Mouse (Mus musculus) MEL (cell line): ENCODE measurements around the gene Uhrf2. TPM values are rescaled to one million over a fixed set of nuclear protein-coding genes. Genes with fewer than 3 reads are reported as not detected.

Experiments
- DNase-seq: peaks from one replicate; pipeline ENCODE4 v3.0.0; 2011; ENCODE audit warnings: low read depth, low spot score
- H3K27ac ChIP-seq: 2 replicates; pipeline ENCODE4 v1.5.1; 2012; ENCODE audit warnings: low read depth, mild to moderate bottlenecking, control low read depth, low read length, moderate library complexity; ENCODE audit not compliant: control insufficient read depth
- H3K27me3 ChIP-seq, 2 experiments: fragments of 150-350 bp in 1 of 2; sonication (generic) in 1 of 2; 2 replicates each; pipeline ENCODE4 v1.6.1; 2012; ENCODE audit warnings: low read length in 2 of 2, mild to moderate bottlenecking in 2 of 2, improper control_type of control experiment in 1 of 2, moderate library complexity in 1 of 2; ENCODE audit not compliant: insufficient read depth in 2 of 2, control insufficient read depth in 1 of 2
- H3K36me3 ChIP-seq, 2 experiments: 2 replicates each; pipeline ENCODE4 v1.6.1; 2012 to 2014; ENCODE audit warnings: low read length in 2 of 2, improper control_type of control experiment in 1 of 2, inconsistent platforms in 1 of 2, mild to moderate bottlenecking in 1 of 2; ENCODE audit not compliant: insufficient read depth in 2 of 2, control insufficient read depth in 1 of 2
- H3K4me1 ChIP-seq, 2 experiments: fragments of 150-350 bp in 1 of 2; sonication (generic) in 1 of 2; 2 replicates each; pipeline ENCODE4 v1.6.1; 2012; ENCODE audit warnings: low read length in 2 of 2, improper control_type of control experiment in 1 of 2, mild to moderate bottlenecking in 1 of 2; ENCODE audit not compliant: insufficient read depth in 2 of 2, control insufficient read depth in 1 of 2
- H3K4me3 ChIP-seq, 2 experiments: fragments of 150-350 bp in 1 of 2; sonication (generic) in 1 of 2; 2 replicates each; pipeline ENCODE4 v1.5.1; 2012; ENCODE audit warnings: low read depth in 2 of 2, low read length in 2 of 2, mild to moderate bottlenecking in 2 of 2, moderate library complexity in 2 of 2, control low read depth in 1 of 2, improper control_type of control experiment in 1 of 2; ENCODE audit not compliant: control insufficient read depth in 1 of 2, insufficient read depth in 1 of 2
- H3K79me2 ChIP-seq: 2 replicates; pipeline ENCODE4 v1.6.1; 2012; ENCODE audit warnings: mild to moderate bottlenecking, low read length, moderate library complexity; ENCODE audit not compliant: control insufficient read depth, poor library complexity, insufficient read depth
- H3K9ac ChIP-seq: 2 replicates; pipeline ENCODE4 v1.6.1; 2012; ENCODE audit warnings: low read depth, mild to moderate bottlenecking, control low read depth, low read length, moderate library complexity; ENCODE audit not compliant: control insufficient read depth, poor library complexity, severe bottlenecking
- H3K9me3 ChIP-seq: fragments of 150-350 bp; sonication (generic); replicated peaks from 2 replicates; pipeline ENCODE4 v1.6.1; 2012; ENCODE audit warnings: mild to moderate bottlenecking, low read length, improper control_type of control experiment, moderate library complexity; ENCODE audit not compliant: insufficient read depth
- CTCF ChIP-seq, 3 experiments: IDR thresholded peaks in 2 of 3; conservative IDR thresholded peaks in 1 of 3; 2 replicates each; pipeline ENCODE4 v1.5.1; 2011 to 2012; ENCODE audit warnings: low read length in 3 of 3, low read depth in 2 of 3, mild to moderate bottlenecking in 2 of 3, improper control_type of control experiment in 1 of 3, inconsistent platforms in 1 of 3, mixed read lengths in 1 of 3, moderate library complexity in 1 of 3; ENCODE audit not compliant: control insufficient read depth in 1 of 3, insufficient read depth in 1 of 3, poor library complexity in 1 of 3, severe bottlenecking in 1 of 3
- EP300 ChIP-seq, 2 experiments: IDR thresholded peaks; 2 replicates each; pipeline ENCODE4 v1.6.1; 2011; ENCODE audit warnings: improper control_type of control experiment in 2 of 2, low read length in 2 of 2, low read depth in 1 of 2, mild to moderate bottlenecking in 1 of 2
- ETS1 ChIP-seq: IDR thresholded peaks from 2 replicates; pipeline ENCODE4 v1.6.1; 2012; ENCODE audit warnings: low read depth, mild to moderate bottlenecking, inconsistent platforms, low read length, improper control_type of control experiment, moderate library complexity
- GATA1 ChIP-seq: IDR thresholded peaks from 2 replicates; pipeline ENCODE4 v1.6.1; 2011; ENCODE audit warnings: low read depth, low read length, improper control_type of control experiment
- HCFC1 ChIP-seq: IDR thresholded peaks from 2 replicates; pipeline ENCODE4 v1.6.1; 2012; ENCODE audit warnings: low read depth, mild to moderate bottlenecking, inconsistent platforms, low read length, improper control_type of control experiment, moderate library complexity
- KAT2A ChIP-seq: conservative IDR thresholded peaks from 2 replicates; pipeline ENCODE4 v1.6.1; 2012; ENCODE audit warnings: low read depth, low read length, improper control_type of control experiment, inconsistent platforms
- MAX ChIP-seq: IDR thresholded peaks from 2 replicates; pipeline ENCODE4 v1.6.1; 2011; ENCODE audit warnings: low read length, improper control_type of control experiment
- MAZ ChIP-seq: IDR thresholded peaks from 2 replicates; pipeline ENCODE4 v1.6.1; 2012; ENCODE audit warnings: low read depth, mild to moderate bottlenecking, inconsistent platforms, low read length, improper control_type of control experiment
- MYB ChIP-seq: IDR thresholded peaks from 2 replicates; pipeline ENCODE4 v1.6.1; 2011; ENCODE audit warnings: mild to moderate bottlenecking, low read depth, low read length, improper control_type of control experiment
- MYC ChIP-seq: IDR thresholded peaks from 2 replicates; pipeline ENCODE4 v1.6.1; 2011; ENCODE audit warnings: low read depth, mild to moderate bottlenecking, low read length, improper control_type of control experiment, moderate library complexity
- NELFE ChIP-seq: IDR thresholded peaks from 2 replicates; pipeline ENCODE4 v1.6.1; 2011; ENCODE audit warnings: low read depth, low read length, improper control_type of control experiment
- POLR2A ChIP-seq, 2 experiments: IDR thresholded peaks; 2 replicates each; pipeline ENCODE4 v1.6.1; 2011 to 2012; ENCODE audit warnings: low read length in 2 of 2, mild to moderate bottlenecking in 2 of 2, control low read depth in 1 of 2, improper control_type of control experiment in 1 of 2, low read depth in 1 of 2, moderate library complexity in 1 of 2; ENCODE audit not compliant: control insufficient read depth in 1 of 2, insufficient read depth in 1 of 2, poor library complexity in 1 of 2
- POLR2AphosphoS5 ChIP-seq: IDR thresholded peaks from 2 replicates; pipeline ENCODE4 v1.6.1; 2012; ENCODE audit warnings: low read depth, borderline replicate concordance, mild to moderate bottlenecking, inconsistent platforms, low read length, moderate library complexity, mixed read lengths
- RCOR1 ChIP-seq: IDR thresholded peaks from 2 replicates; pipeline ENCODE4 v1.6.1; 2012; ENCODE audit warnings: low read depth, mild to moderate bottlenecking, inconsistent platforms, low read length, improper control_type of control experiment
- SIN3A ChIP-seq: IDR thresholded peaks from 2 replicates; pipeline ENCODE4 v1.6.1; 2012; ENCODE audit warnings: low read length, improper control_type of control experiment, inconsistent platforms
- SMC3 ChIP-seq: IDR thresholded peaks from 2 replicates; pipeline ENCODE4 v1.6.1; 2011; ENCODE audit warnings: low read depth, low read length, improper control_type of control experiment
- TAL1 ChIP-seq: IDR thresholded peaks from 2 replicates; pipeline ENCODE4 v1.6.1; 2012; ENCODE audit warnings: mild to moderate bottlenecking, inconsistent platforms, low read length, moderate library complexity, mixed read lengths
- TCF12 ChIP-seq: IDR thresholded peaks from 2 replicates; pipeline ENCODE4 v1.6.1; 2014; ENCODE audit warnings: low read depth, mild to moderate bottlenecking, inconsistent platforms, low read length, improper control_type of control experiment, moderate library complexity
- UBTF ChIP-seq: IDR thresholded peaks from 2 replicates; pipeline ENCODE4 v1.6.1; 2012; ENCODE audit warnings: low read depth, mild to moderate bottlenecking, inconsistent platforms, low read length, improper control_type of control experiment, moderate library complexity, borderline replicate concordance; ENCODE audit not compliant: insufficient read depth
- USF2 ChIP-seq, 2 experiments: IDR thresholded peaks; 2 replicates each; pipeline ENCODE4 v1.6.1; 2011 to 2012; ENCODE audit warnings: improper control_type of control experiment in 2 of 2, low read length in 2 of 2, borderline replicate concordance in 1 of 2, inconsistent platforms in 1 of 2, low read depth in 1 of 2, mild to moderate bottlenecking in 1 of 2; ENCODE audit not compliant: insufficient read depth in 1 of 2
- ZC3H11A ChIP-seq: IDR thresholded peaks from 2 replicates; pipeline ENCODE4 v1.6.1; 2012; ENCODE audit warnings: low read depth, mild to moderate bottlenecking, inconsistent platforms, low read length, improper control_type of control experiment
- polyA plus RNA-seq, 2 experiments: library from polyadenylated mRNA; stranded (reverse) in 1 of 2; unstranded in 1 of 2; fragments of >175 nt in 1 of 2; fragments of >200 nt in 1 of 2; gene quantifications; 2 replicates each; pipeline versions ENCODE4 v1.2.1 to v1.2.4; 2012; ENCODE audit warnings: low replicate concordance in 2 of 2, low read depth in 1 of 2; ENCODE audit not compliant: insufficient read length in 2 of 2, insufficient read depth in 1 of 2, missing spikeins in 1 of 2
- total RNA-seq: library from RNA; depleted of rRNA; stranded (reverse); fragments of 300-350 nt; gene quantifications from 2 replicates; pipeline ENCODE4 v1.2.3, GENCODE M21; 2012

Gene Uhrf2
- total and polyA plus RNA-seq, 3 experiments: 18.0 to 19.0 TPM; not detected in 1

DNA sequence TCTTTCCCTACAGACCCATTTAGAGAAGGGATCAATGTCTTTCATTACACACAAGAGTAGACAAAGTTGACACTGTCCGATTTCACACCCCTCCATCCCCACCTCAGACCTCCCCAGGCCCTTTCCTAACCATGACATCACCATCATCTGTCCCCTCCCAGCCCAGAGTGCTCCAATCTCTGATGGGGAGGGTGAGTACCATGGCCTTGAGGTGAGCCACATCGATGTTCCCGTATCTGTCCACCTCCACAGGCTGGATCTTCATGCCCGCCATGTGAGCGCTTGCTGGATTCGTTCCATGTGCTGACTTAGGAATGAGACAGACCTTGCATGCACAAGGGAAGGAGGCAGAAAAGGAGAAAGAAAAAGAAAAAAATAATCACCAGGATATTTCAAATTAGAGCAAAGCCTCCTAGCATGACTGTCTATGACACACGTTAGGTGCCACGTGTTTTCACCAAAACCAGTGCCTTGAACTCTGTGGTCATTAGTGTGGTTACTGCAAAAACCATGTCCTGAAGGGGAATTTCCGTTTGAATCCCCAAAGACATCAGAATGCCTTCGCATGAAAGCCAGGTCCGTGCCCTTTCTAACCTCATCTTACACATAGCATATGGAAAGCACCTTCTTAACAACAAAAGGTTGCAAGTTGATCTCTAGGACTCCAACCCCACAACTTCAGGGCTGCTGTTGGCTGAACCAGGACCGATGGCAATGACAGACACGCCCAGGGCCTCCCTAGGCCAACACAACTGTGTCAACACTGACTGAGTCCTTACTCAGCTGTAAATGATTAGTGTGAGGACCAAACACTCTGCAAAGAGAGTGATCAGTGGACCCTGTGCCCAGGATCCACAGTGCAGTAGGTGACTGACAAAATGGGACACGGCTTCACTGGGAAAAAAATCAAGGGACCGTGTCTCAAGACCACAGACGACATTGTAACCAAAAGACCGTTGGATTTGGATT is 88.3 kb downstream of the Uhrf2 start:
- no peaks in the 10 kb centered on the region for H3K9me3 ChIP-seq
- no peaks in the 10 kb centered on the region for H3K4me1 ChIP-seq
- H3K4me3 ChIP-seq: no peak overlapping the region
- H3K9ac ChIP-seq: no peak overlapping the region
- no peaks in the 10 kb centered on the region for H3K79me2 ChIP-seq
- TF ChIP-seq POLR2A (IDR thresholded peaks at IDR 0.05; ENCODE audit: control insufficient read depth in 1 of 2, insufficient read depth in 1 of 2, low read depth in 1 of 2, low read length in 2 of 2, poor library complexity in 1 of 2) (no peak), POLR2AphosphoS5 (no peak), MAZ (no peak), GATA1 (no peak), HCFC1 (no peak), ZC3H11A (no peak), USF2 (IDR thresholded peaks at IDR 0.05; ENCODE audit: borderline replicate concordance in 1 of 2, insufficient read depth in 1 of 2, low read depth in 1 of 2, low read length in 2 of 2) (no peak), NELFE (no peak)
- H3K27me3 ChIP-seq: no peaks in the 10 kb centered on the region; a peak in 1 of 4 replicates
- H3K27ac ChIP-seq: no peak overlapping the region
- H3K36me3 ChIP-seq: no peaks in the 10 kb centered on the region
- no peak for DNase-seq

DNA sequence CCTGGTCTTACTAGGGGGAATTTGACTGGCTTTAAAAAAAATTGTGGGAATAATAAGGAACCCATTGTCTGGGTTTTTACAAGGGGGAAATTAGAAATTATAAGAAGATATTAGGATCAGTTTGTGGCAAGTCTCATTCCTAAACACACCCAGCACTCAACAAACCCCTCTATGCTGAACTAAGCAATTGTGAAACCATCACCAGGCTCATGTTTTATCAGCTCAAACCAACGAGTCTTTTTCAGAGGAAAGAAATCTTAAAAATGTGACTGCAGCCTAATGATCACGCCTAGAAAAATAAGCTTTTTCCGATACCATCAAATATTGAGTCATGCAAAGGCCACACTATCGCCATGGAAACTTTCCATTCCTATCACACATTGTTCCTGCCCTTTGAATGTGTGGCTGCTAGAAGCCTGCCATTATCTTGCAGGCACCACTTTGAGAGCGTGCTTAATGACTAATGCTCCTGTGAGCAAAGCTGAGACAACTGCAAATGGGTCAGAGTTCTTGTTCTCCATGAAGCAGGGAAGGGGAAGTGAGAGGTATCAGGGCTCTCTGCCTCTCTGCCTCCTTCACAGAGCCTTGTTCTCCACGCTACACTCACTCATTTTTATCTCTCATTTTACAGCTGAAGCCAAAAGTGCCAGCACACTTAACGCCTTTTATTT is 94.8 kb downstream of the Uhrf2 start:
- no peak overlapping the region; a peak in 1 of 4 replicates for H3K4me3 ChIP-seq
- peak; percentile 41 for TF ChIP-seq TAL1
- no peak for TF ChIP-seq UBTF
- TF ChIP-seq ETS1: peak; percentile 57; the same call in 1 of the 2 replicates
- peak; percentile 60; the same call in 1 of the 2 replicates for TF ChIP-seq MYC
- peak; percentile 15; the same call in 1 of the 2 replicates for TF ChIP-seq RCOR1
- TF ChIP-seq CTCF (IDR thresholded peaks at IDR 0.05 in 2 of 3, conservative IDR thresholded peaks at IDR 0.05 in 1 of 3; ENCODE audit: control insufficient read depth in 1 of 3, insufficient read depth in 1 of 3, low read depth in 2 of 3, low read length in 3 of 3, poor library complexity in 1 of 3, severe bottlenecking in 1 of 3): no peak
- no peak for TF ChIP-seq MYB
- peak; percentile 32; the same call in 1 of the 2 replicates for TF ChIP-seq MAX
- TF ChIP-seq ZC3H11A: no peak
- 0 out of 2 replicates have a peak, but pooled peaks have one; percentile 7 for TF ChIP-seq TCF12
- TF ChIP-seq SMC3: 0 out of 2 replicates have a peak, but pooled peaks have one; percentile 7
- TF ChIP-seq KAT2A: no peak
- TF ChIP-seq GATA1: peak; percentile 29; the same call in 1 of the 2 replicates
- peak; percentile 51; the same call in 1 of the 2 replicates for TF ChIP-seq SIN3A
- peak; percentile 21 to 48; a peak in 3 of 4 replicates for TF ChIP-seq EP300 (IDR thresholded peaks at IDR 0.05; ENCODE audit: low read depth in 1 of 2, low read length in 2 of 2)
- TF ChIP-seq, all 39 proteins: peak for 10

More for the DNA sequence above, 94.8 kb downstream of the Uhrf2 start:
- Histone ChIP-seq H3K4me1 (no peaks in the 10 kb centered on the region), H3K9me3 (no peaks in the 10 kb centered on the region), H3K27me3 (no peaks in the 10 kb centered on the region; a peak in 1 of 4 replicates), H3K9ac (no peak overlapping the region), H3K36me3 (no peaks in the 10 kb centered on the region), H3K27ac (peak overlapping the region; percentile 61), H3K79me2 (no peaks in the 10 kb centered on the region)
- peak; percentile 79 for DNase-seq
